Mouse (Mus musculus) MEL (cell line): ENCODE results near the gene Fbxl16. TPM values are rescaled to one million over a fixed set of nuclear protein-coding genes. Genes with fewer than 3 reads are reported as not detected.

Experiments
- DNase-seq: peaks from one replicate; pipeline ENCODE4 v3.0.0; 2011; ENCODE audit warnings: low read depth, low spot score
- H3K27ac ChIP-seq: 2 replicates; pipeline ENCODE4 v1.5.1; 2012; ENCODE audit warnings: low read depth, mild to moderate bottlenecking, control low read depth, low read length, moderate library complexity; ENCODE audit not compliant: control insufficient read depth
- H3K27me3 ChIP-seq, 2 experiments: fragments of 150-350 bp in 1 of 2; sonication (generic) in 1 of 2; 2 replicates each; pipeline ENCODE4 v1.6.1; 2012; ENCODE audit warnings: low read length in 2 of 2, mild to moderate bottlenecking in 2 of 2, improper control_type of control experiment in 1 of 2, moderate library complexity in 1 of 2; ENCODE audit not compliant: insufficient read depth in 2 of 2, control insufficient read depth in 1 of 2
- H3K36me3 ChIP-seq, 2 experiments: 2 replicates each; pipeline ENCODE4 v1.6.1; 2012 to 2014; ENCODE audit warnings: low read length in 2 of 2, improper control_type of control experiment in 1 of 2, inconsistent platforms in 1 of 2, mild to moderate bottlenecking in 1 of 2; ENCODE audit not compliant: insufficient read depth in 2 of 2, control insufficient read depth in 1 of 2
- H3K4me1 ChIP-seq, 2 experiments: fragments of 150-350 bp in 1 of 2; sonication (generic) in 1 of 2; 2 replicates each; pipeline ENCODE4 v1.6.1; 2012; ENCODE audit warnings: low read length in 2 of 2, improper control_type of control experiment in 1 of 2, mild to moderate bottlenecking in 1 of 2; ENCODE audit not compliant: insufficient read depth in 2 of 2, control insufficient read depth in 1 of 2
- H3K4me3 ChIP-seq, 2 experiments: fragments of 150-350 bp in 1 of 2; sonication (generic) in 1 of 2; 2 replicates each; pipeline ENCODE4 v1.5.1; 2012; ENCODE audit warnings: low read depth in 2 of 2, low read length in 2 of 2, mild to moderate bottlenecking in 2 of 2, moderate library complexity in 2 of 2, control low read depth in 1 of 2, improper control_type of control experiment in 1 of 2; ENCODE audit not compliant: control insufficient read depth in 1 of 2, insufficient read depth in 1 of 2
- H3K79me2 ChIP-seq: 2 replicates; pipeline ENCODE4 v1.6.1; 2012; ENCODE audit warnings: mild to moderate bottlenecking, low read length, moderate library complexity; ENCODE audit not compliant: control insufficient read depth, poor library complexity, insufficient read depth
- H3K9ac ChIP-seq: 2 replicates; pipeline ENCODE4 v1.6.1; 2012; ENCODE audit warnings: low read depth, mild to moderate bottlenecking, control low read depth, low read length, moderate library complexity; ENCODE audit not compliant: control insufficient read depth, poor library complexity, severe bottlenecking
- H3K9me3 ChIP-seq: fragments of 150-350 bp; sonication (generic); replicated peaks from 2 replicates; pipeline ENCODE4 v1.6.1; 2012; ENCODE audit warnings: mild to moderate bottlenecking, low read length, improper control_type of control experiment, moderate library complexity; ENCODE audit not compliant: insufficient read depth
- BHLHE40 ChIP-seq: IDR thresholded peaks from 2 replicates; pipeline ENCODE4 v1.6.1; 2012; ENCODE audit warnings: low read depth, mild to moderate bottlenecking, inconsistent platforms, low read length, improper control_type of control experiment, borderline replicate concordance
- CHD1 ChIP-seq: IDR thresholded peaks from 2 replicates; pipeline ENCODE4 v1.6.1; 2012; ENCODE audit warnings: low read depth, mild to moderate bottlenecking, inconsistent platforms, low read length, improper control_type of control experiment
- CTCF ChIP-seq, 3 experiments: IDR thresholded peaks in 2 of 3; conservative IDR thresholded peaks in 1 of 3; 2 replicates each; pipeline ENCODE4 v1.5.1; 2011 to 2012; ENCODE audit warnings: low read length in 3 of 3, low read depth in 2 of 3, mild to moderate bottlenecking in 2 of 3, improper control_type of control experiment in 1 of 3, inconsistent platforms in 1 of 3, mixed read lengths in 1 of 3, moderate library complexity in 1 of 3; ENCODE audit not compliant: control insufficient read depth in 1 of 3, insufficient read depth in 1 of 3, poor library complexity in 1 of 3, severe bottlenecking in 1 of 3
- E2F4 ChIP-seq: IDR thresholded peaks from 2 replicates; pipeline ENCODE4 v1.6.1; 2011; ENCODE audit warnings: low read depth, low read length, improper control_type of control experiment, borderline replicate concordance
- ELF1 ChIP-seq: IDR thresholded peaks from 2 replicates; pipeline ENCODE4 v1.6.1; 2014; ENCODE audit warnings: low read depth, mild to moderate bottlenecking, inconsistent platforms, low read length, improper control_type of control experiment, moderate library complexity
- ETS1 ChIP-seq: IDR thresholded peaks from 2 replicates; pipeline ENCODE4 v1.6.1; 2012; ENCODE audit warnings: low read depth, mild to moderate bottlenecking, inconsistent platforms, low read length, improper control_type of control experiment, moderate library complexity
- GABPA ChIP-seq: IDR thresholded peaks from 2 replicates; pipeline ENCODE4 v1.6.1; 2012; ENCODE audit warnings: low read depth, mild to moderate bottlenecking, inconsistent platforms, low read length, improper control_type of control experiment, moderate library complexity
- HCFC1 ChIP-seq: IDR thresholded peaks from 2 replicates; pipeline ENCODE4 v1.6.1; 2012; ENCODE audit warnings: low read depth, mild to moderate bottlenecking, inconsistent platforms, low read length, improper control_type of control experiment, moderate library complexity
- JUND ChIP-seq: IDR thresholded peaks from 2 replicates; pipeline ENCODE4 v1.6.1; 2011; ENCODE audit warnings: low read depth, mild to moderate bottlenecking, improper control_type of control experiment, low read length
- MAFK ChIP-seq: IDR thresholded peaks from 2 replicates; pipeline ENCODE4 v1.6.1; 2011; ENCODE audit warnings: low read depth, mild to moderate bottlenecking, low read length, improper control_type of control experiment, borderline replicate concordance
- MAX ChIP-seq: IDR thresholded peaks from 2 replicates; pipeline ENCODE4 v1.6.1; 2011; ENCODE audit warnings: low read length, improper control_type of control experiment
- MAZ ChIP-seq: IDR thresholded peaks from 2 replicates; pipeline ENCODE4 v1.6.1; 2012; ENCODE audit warnings: low read depth, mild to moderate bottlenecking, inconsistent platforms, low read length, improper control_type of control experiment
- MEF2A ChIP-seq: IDR thresholded peaks from 2 replicates; pipeline ENCODE4 v1.6.1; 2014; ENCODE audit warnings: low read depth, mild to moderate bottlenecking, inconsistent platforms, low read length, improper control_type of control experiment; ENCODE audit not compliant: poor library complexity, insufficient replicate concordance, severe bottlenecking; ENCODE audit errors: extremely low read depth
- MXI1 ChIP-seq: IDR thresholded peaks from 2 replicates; pipeline ENCODE4 v1.6.1; 2011; ENCODE audit warnings: mild to moderate bottlenecking, low read depth, low read length, improper control_type of control experiment
- NRF1 ChIP-seq: IDR thresholded peaks from 2 replicates; pipeline ENCODE4 v1.6.1; 2014; ENCODE audit warnings: low read depth, mild to moderate bottlenecking, inconsistent platforms, low read length, improper control_type of control experiment, moderate library complexity; ENCODE audit not compliant: poor library complexity, insufficient read depth, severe bottlenecking
- RAD21 ChIP-seq: IDR thresholded peaks from 2 replicates; pipeline ENCODE4 v1.6.1; 2011; ENCODE audit warnings: mild to moderate bottlenecking, low read depth, low read length, improper control_type of control experiment
- SIN3A ChIP-seq: IDR thresholded peaks from 2 replicates; pipeline ENCODE4 v1.6.1; 2012; ENCODE audit warnings: low read length, improper control_type of control experiment, inconsistent platforms
- SMC3 ChIP-seq: IDR thresholded peaks from 2 replicates; pipeline ENCODE4 v1.6.1; 2011; ENCODE audit warnings: low read depth, low read length, improper control_type of control experiment
- TBP ChIP-seq: IDR thresholded peaks from 2 replicates; pipeline ENCODE4 v1.8.0; 2011; ENCODE audit warnings: low read depth, low read length, improper control_type of control experiment
- TCF12 ChIP-seq: IDR thresholded peaks from 2 replicates; pipeline ENCODE4 v1.6.1; 2014; ENCODE audit warnings: low read depth, mild to moderate bottlenecking, inconsistent platforms, low read length, improper control_type of control experiment, moderate library complexity
- ZC3H11A ChIP-seq: IDR thresholded peaks from 2 replicates; pipeline ENCODE4 v1.6.1; 2012; ENCODE audit warnings: low read depth, mild to moderate bottlenecking, inconsistent platforms, low read length, improper control_type of control experiment
- ZNF384 ChIP-seq: IDR thresholded peaks from 2 replicates; pipeline ENCODE4 v1.6.1; 2012; ENCODE audit warnings: low read depth, mild to moderate bottlenecking, inconsistent platforms, low read length, improper control_type of control experiment
- polyA plus RNA-seq, 2 experiments: library from polyadenylated mRNA; stranded (reverse) in 1 of 2; unstranded in 1 of 2; fragments of >175 nt in 1 of 2; fragments of >200 nt in 1 of 2; gene quantifications; 2 replicates each; pipeline versions ENCODE4 v1.2.1 to v1.2.4; 2012; ENCODE audit warnings: low replicate concordance in 2 of 2, low read depth in 1 of 2; ENCODE audit not compliant: insufficient read length in 2 of 2, insufficient read depth in 1 of 2, missing spikeins in 1 of 2
- total RNA-seq: library from RNA; depleted of rRNA; stranded (reverse); fragments of 300-350 nt; gene quantifications from 2 replicates; pipeline ENCODE4 v1.2.3, GENCODE M21; 2012

Fbxl16 gene
- total and polyA plus RNA-seq, 3 experiments = 0.11 TPM; not detected in 2

- peaks cover 8% of the 10 kb centered on the region for H3K79me2 ChIP-seq
- H3K27me3 ChIP-seq = peaks cover 3 to 5% of the 10 kb centered on the region in 2 experiments; a peak in 1 of 4 replicates
- no peak overlapping the region for H3K27ac ChIP-seq
- peaks cover 0 to 7% of the 10 kb centered on the region in 2 experiments; a peak in 1 of 4 replicates for H3K4me1 ChIP-seq
- peak; percentile 86 for DNase-seq
- H3K36me3 ChIP-seq = peaks cover 0 to 4% of the 10 kb centered on the region in 2 experiments; a peak in 1 of 4 replicates
- 0 out of 2 replicates have a peak overlapping the region, but pooled peaks have one; percentile 20 for H3K9ac ChIP-seq
- H3K4me3 ChIP-seq = no peak overlapping the region
- H3K9me3 ChIP-seq = no peaks in the 10 kb centered on the region
- TF ChIP-seq ETS1 (no peak), GABPA (no peak), ZC3H11A (peak; percentile 95), MXI1 (0 out of 2 replicates have a peak, but pooled peaks have one; percentile 48), MAFK (no peak), HCFC1 (peak; percentile 63), CHD1 (no peak), CTCF (IDR thresholded peaks at IDR 0.05 in 2 of 3, conservative IDR thresholded peaks at IDR 0.05 in 1 of 3; ENCODE audit: control insufficient read depth in 1 of 3, insufficient read depth in 1 of 3, low read depth in 2 of 3, low read length in 3 of 3, poor library complexity in 1 of 3, severe bottlenecking in 1 of 3) (peak in 2 of 3 experiments; percentile 85 to 89), ELF1 (peak; percentile 67), E2F4 (no peak), TCF12 (no peak), MEF2A (no peak), SIN3A (peak; percentile 75; the same call in 1 of the 2 replicates), NRF1 (0 out of 2 replicates have a peak, but pooled peaks have one; percentile 22), ZNF384 (no peak), RAD21 (no peak; the same call in none of the 2 replicates), TBP (no peak), SMC3 (peak; percentile 92), MAX (no peak), BHLHE40 (peak; percentile 42; the same call in 1 of the 2 replicates), MAZ (no peak; the same call in 1 of the 2 replicates), JUND (no peak)
Measured at GRCm38 (mm10) chr17:25801029-25801428, 7.9 kb upstream of the Fbxl16 start.
